Mouse (Mus musculus) inflammation-experienced regulatory T-cells, adult 6 months (primary cell): ENCODE results near the gene Tbx21. TPM values are rescaled to one million over a fixed set of nuclear protein-coding genes. Genes with fewer than 3 reads are reported as not detected.

Experiments used
- ATAC-seq: one replicate; pipeline ENCODE4 v1.8.0; 2017
- polyA plus RNA-seq, 3 experiments: library from polyadenylated mRNA; unstranded; fragments of 100-300 nt; shearing (Covaris generic); gene quantifications; one replicate each; pipeline ENCODE4 v1.2.1; 2017

Gene Tbx21
- polyA plus RNA-seq, 3 experiments from 2014 or later, result 3.4 to 20.9 (median 3.6) TPM

GRCm38 (mm10) chr11:97082977-97083376 lies 32.2 kb downstream of the Tbx21 start:
- ATAC-seq, result peak; percentile 50

- ATAC-seq, result no peak
These were observed 34.8 kb downstream of the Tbx21 start for GRCm38 (mm10) chr11:97080291-97080690.

GRCm38 (mm10) chr11:97078751-97079150 lies 36.4 kb downstream of the Tbx21 start:
- no peak for ATAC-seq

- no peak for ATAC-seq
These were observed 40.9 kb downstream of the Tbx21 start for GRCm38 (mm10) chr11:97074235-97074634.

GRCm38 (mm10) chr11:97072533-97072932 lies 42.6 kb downstream of the Tbx21 start:
- ATAC-seq, result no peak

GRCm38 (mm10) chr11:97071129-97071528 lies 44.0 kb downstream of the Tbx21 start:
- no peak for ATAC-seq

GRCm38 (mm10) chr11:97069770-97070169 lies 45.4 kb downstream of the Tbx21 start:
- no peak for ATAC-seq

GRCm38 (mm10) chr11:97069333-97069732 lies 45.8 kb downstream of the Tbx21 start:
- ATAC-seq, result no peak

GRCm38 (mm10) chr11:97066656-97067360 lies 48.3 kb downstream of the Tbx21 start:
- ATAC-seq, result no peak

- ATAC-seq, result no peak
These were observed 49.4 kb downstream of the Tbx21 start for GRCm38 (mm10) chr11:97065538-97066295.

GRCm38 (mm10) chr11:97063921-97064295 lies 51.2 kb downstream of the Tbx21 start:
- ATAC-seq, result no peak

GRCm38 (mm10) chr11:97063274-97063920 lies 51.7 kb downstream of the Tbx21 start:
- ATAC-seq, result no peak

- ATAC-seq, result peak; percentile 33
These were observed 62.9 kb downstream of the Tbx21 start for GRCm38 (mm10) chr11:97052219-97052646.

- no peak for ATAC-seq
These were observed 64.1 kb downstream of the Tbx21 start for GRCm38 (mm10) chr11:97050944-97051586.

GRCm38 (mm10) chr11:97050216-97050943 lies 64.8 kb downstream of the Tbx21 start, which contains the start of gene Osbpl7:
Gene Osbpl7 (plus strand): TSS chr11:97050628.
- ATAC-seq, result peak; percentile 91

GRCm38 (mm10) chr11:97049492-97050085 lies 65.5 kb downstream of the Tbx21 start:
- ATAC-seq, result no peak

- ATAC-seq, result no peak
These were observed 67.0 kb downstream of the Tbx21 start for GRCm38 (mm10) chr11:97048090-97048650.
